Mouse (Mus musculus): Measurements from ENCODE around the gene U2af1l4.

The U2af1l4 gene

DNA sequence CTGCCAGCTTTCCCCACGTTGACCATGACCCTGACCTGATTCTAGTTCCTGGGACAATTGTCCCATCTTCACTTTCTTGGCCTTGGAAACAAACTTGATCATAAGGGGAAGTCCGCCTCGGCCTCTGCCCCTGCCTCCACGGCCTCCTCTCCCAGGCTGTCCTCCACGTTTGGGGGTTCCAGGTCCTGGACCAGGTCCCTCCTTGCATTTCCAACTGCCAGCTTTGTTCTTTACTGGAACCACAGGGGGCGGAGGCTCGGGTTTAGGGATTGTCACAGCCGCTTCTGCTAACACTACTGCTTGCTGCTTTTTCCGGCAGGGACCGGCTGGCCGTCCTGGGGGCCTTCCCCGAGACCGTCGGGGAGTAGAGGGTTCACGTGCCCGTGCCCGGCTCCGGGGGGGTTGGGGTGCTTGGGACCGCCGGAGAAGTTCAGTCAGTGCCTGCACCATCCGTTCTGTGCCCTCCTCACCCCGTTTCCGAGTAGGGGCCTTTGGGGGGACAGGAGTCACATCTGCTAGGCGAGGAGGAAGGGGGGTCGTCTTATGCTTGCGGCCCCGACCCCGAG, 23.4 kb downstream of the U2af1l4 start:
- in situ Hi-C loops (cut with MboI, MseI), result no loop called here

DNA sequence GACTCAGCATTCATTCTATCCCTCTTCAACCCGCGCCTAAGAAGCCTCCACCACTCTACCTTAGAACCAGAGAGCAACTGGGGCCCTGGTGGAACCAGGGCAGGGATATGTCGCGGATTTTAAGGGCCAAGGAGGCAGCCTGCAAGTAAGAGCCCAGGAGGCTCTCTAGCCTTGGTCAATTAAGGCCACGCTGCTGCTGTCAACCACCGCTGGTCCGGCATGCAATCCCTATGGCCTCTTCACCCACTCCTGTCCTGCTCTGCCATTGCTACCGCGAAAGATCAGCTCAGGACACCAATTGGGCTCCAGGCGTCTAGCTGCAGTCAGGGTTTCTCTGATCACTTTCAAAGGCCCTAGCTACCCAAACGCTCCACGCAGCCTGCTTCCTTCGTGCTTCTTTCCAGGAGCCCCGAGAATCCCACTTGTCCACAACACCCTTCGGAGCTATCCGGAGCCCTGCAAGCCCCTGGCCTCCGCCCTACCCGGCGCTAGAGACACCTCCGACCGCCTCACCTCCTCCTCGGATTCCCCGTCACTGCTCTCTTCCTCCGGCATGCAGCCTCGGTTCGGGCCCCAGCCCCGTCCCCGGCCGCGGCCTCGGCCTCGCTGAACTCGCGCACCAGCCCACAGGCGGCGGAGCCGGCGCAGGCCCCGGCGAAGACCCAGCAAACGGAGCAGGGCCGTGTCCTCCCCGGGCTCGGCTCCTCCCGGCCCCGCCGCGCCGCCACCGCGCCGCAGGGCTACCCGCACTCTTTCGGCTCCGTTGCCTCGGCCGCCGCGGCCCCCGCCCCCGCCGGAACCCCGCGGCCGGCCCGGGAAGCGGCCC, 25.0 kb downstream of the U2af1l4 start:
- in situ Hi-C loops (cut with MboI, MseI), result no loop called here

DNA sequence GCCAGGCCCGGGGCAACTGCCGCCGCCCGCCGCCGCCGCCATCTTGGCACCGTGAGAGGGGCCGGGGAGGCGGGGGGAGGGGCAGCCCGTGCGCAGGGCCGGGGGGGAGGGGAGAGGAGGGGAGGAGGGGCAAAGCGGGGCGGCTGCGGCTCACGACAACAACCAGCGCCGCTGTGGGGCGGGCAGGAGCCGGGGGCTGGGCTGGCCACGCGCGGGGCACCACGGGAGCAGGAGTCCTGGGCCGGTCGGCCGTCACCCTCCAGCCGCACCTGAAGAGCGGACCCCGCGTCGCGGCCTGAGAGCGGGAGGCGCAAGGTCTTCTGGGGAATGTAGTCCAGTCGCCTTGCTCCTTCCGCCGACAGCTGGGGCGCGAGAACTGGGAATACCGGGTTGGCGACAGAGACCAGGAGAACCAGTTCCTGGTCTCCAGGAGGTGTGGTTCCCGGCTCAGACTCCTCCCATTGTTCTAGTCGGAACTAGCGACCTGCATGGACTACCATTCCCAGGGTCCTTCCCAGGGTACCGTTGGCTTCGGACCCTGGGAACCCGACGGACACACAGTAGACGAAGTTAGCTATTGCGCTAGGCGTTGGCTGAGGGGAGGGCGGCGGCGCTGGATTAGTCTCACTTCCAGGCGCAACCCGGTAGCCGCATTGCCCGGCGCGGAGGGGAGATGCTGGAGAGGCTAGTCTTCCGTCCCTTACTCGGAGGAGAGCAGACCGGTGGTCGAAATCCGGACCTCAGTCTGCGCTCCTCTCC, 25.8 kb downstream of the U2af1l4 start, which contains the start of gene Kmt2b:
TSS of gene Kmt2b (minus strand) at position 51 of the 759 bp plus-strand sequence.
- in situ Hi-C loops (cut with MboI, MseI), result no loop called here

DNA sequence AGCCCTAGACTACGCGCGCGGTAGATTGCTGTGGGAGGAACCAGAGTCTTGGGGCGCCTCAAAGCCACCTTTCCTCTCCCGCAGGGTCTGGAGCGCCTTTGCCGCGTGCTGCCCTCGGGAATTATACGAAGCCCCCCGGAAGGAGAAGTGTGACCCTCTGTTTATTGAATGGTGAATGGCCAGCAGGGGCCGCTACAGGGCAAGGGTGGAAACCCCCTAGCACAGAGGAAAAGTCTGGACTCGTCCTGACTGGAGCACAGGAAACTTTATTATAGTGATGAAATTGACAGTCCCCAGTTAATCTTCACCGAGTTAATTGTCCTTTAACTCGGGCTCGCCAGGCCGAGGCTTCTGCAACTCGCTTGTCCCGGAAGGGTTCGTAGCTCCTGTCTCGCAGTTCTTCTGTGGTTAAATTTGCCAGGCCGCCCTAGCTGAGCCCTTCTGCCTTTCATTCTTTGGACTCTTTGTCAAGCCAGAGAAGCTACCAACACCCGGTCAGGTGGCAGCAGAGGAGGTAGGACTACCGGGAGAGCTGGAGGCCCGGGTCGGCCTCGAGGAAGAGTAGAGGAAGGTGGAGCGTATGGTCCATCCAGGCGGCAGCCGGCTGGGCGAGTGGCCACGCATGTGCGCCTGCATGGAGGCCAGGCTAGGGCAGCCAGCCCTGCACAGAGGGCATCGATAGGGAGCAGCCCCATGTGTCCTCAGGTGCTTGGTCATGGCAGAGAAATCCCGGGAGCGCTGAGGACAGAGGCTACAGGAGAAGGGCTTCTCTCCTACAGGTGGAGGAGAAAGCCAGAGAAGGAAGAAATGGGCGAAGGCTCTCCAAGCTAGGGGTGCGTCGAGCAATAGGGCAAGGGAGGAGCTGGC, 26.6 kb downstream of the U2af1l4 start:
- in situ Hi-C loops (cut with MboI, MseI), result no loop called here

DNA sequence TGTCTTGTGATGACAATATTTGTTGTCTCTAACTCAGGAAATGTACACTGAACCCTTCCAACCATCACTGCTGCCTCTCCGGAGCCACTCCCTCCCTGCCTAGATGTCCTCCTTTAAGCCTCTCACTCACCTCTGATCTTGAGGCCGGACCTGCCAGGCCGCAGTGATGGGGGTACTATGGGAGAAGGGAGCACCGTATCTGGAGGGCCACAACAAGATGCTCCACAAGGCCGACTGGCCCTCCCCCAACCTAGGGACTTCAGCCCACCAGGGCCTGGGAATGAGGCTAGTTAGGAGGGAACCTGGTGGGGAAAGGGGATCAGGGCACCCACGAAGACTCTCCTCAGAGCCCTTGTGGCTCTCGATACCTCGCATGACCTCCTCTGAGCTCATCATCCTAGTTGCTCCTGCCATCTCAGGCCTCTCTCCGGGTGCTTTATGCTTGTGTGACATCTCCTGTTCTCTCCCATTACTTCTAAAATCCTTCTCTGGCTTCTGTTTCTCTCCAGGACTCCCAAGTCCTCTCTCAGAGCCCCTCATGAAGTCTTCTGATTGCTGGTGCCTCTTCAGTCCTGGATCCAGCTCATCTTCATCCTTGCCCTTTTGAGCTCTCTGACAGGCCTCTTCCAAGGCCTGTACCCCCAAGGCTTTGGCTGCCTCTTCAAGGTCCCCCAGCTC, 28.0 kb downstream of the U2af1l4 start:
- in situ Hi-C loops (cut with MboI, MseI), result no loop called here

DNA sequence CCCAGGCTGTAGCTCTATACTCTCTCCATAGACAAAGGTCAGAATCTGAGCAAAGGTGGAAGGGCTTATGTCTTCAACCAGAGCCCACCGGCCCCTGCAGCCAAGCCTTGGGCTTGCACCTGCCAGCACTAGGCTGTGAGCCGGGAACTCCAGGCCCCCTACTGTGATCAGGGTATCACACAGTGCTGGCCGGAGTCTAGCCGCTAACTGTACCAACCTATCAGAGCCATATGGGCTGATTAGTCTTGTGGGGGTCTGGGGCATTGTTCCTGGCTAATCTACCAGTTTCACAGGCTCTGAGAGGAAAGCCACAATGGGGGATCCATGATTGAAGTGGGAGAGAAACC, 28.5 kb downstream of the U2af1l4 start:
- in situ Hi-C loops (cut with MboI, MseI), result no loop called here

DNA sequence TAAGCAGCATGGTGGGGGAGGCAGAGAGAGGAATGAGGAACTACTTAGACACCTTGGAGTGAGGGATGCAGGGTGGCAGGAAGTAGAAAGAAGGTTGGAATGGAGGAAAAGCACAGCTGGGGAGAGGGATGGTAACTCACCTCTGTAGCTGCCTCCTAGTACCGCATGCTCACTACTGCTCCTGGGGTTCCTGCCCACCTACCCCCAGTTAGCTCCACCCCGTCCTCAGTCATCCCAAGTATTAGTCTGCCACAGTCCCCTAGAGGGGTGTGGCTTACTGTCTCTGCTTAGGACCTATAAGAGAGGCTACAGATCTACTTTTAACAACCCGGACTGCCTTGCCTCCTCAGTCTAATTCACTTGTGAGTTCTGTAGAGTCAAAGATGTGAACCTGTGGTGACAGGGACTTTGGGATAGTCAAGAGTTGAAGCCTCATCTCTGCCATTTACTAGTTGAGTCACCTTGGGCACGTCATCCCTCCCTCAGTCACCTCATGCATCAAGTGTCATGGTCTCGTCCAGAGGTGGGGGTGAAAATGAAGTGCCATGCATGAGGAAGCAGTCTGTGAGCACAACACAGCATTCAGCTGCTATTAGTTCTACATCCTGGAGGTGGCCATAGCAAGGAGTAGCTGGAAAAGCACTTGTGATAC, 29.8 kb downstream of the U2af1l4 start:
- in situ Hi-C loops (cut with MboI, MseI), result no loop called here

DNA sequence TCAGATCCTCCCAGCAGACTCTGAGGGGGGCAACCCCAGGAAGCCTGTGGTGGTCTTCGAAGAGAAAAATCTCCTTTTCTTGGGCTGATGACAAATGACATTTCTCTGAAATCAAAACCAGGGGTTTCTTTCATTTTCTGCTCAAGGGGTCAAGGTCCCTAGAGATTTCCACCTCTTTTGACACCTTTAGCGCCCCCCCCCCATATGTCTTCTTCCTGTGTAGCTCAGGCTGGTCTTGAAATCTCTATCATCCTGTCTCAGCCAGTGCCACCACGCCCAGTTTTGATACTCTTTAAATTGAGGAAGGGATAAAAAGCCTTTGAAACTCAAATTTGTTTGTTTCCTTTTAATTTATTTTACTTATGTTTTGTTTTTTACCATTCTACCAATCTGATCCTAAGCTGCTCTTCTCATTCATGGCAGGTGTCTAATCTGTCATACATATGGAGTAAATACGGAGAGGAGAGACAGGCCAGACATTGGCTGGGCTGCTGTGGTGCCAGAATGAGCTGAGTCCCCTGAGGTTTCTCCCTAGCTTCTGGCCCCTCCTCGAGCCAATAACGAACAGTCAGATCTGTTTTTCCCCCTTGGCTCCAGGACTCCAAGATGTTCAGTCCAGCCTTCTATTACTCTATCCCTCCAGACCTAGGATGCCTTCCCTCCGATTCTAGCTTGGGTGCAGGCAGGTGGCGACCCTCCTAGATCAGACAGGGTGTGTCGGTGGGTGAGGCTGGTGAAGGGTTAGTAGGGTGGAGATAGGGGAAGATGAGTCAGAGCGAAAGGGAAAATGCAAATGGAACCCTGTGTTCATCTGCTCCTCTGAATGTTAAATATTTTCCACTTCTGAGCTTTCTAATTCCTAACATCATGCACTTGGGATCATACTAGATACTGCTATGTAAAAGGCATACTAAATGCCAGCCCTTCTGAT, 30.7 kb downstream of the U2af1l4 start:
- in situ Hi-C loops (cut with MboI, MseI), result no loop called here

DNA sequence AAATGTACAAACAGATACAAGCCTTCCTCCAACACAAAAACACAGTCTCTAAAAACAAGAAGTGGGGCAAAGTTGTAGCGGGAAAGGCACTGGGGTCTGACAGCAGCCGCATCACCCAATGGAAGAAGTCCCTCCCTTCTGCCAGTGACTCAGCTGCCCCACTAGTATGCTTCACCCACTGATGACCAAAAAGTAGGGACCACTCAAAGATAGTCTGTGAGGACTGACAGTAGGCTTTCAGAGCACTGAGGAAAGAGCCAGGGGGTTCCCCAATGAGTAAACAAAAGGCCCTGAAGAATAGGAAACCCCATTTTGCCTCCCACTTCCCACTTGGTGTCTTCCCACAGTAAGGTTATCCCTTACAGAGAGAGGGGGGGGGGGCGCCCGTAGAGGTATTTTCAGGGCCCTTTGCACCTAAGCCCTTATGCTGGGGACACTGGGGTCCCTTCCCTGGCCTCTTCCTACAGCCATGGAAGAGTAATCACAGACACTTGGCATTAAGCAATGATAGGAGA, 31.5 kb downstream of the U2af1l4 start:
- in situ Hi-C loops (cut with MboI, MseI), result no loop called here

DNA sequence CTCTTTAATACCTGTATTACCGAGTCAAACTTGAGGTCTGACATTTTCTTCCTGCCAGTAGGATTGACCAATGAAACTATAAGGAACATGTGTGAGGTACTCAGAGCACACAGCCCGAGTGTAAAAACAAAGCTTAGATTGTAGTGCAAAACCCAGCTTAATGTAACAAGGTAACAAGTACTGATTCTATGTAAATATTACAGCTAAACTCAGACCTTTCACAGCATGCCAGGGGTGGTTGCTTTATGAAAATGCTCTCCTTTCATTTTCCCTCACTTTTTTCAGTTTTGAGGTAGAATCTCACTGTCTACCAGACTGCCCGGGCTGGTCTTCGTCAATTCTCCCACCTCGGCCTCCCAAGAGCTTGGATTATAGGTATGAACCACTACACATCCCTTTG, 33.0 kb downstream of the U2af1l4 start:
- in situ Hi-C loops (cut with MboI, MseI), result no loop called here

DNA sequence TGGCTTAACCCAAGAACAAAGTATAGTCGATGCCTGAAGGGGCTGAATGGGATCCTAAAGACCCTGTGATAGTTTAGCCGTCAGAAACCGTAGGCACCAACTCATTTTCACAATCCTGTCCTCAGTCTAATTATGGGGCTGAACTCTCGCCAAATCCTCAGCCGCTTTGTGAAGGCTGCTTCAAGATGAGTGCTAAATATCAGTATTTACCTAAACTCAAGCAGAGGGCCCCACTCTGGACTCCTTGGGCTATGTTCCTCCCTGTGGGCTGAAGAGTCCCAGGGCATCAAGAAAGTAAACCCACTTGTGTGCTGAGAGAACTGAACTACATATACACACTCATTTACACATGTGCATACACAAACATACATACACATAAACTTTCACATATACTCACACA, 33.7 kb downstream of the U2af1l4 start:
- in situ Hi-C loops (cut with MboI, MseI), result no loop called here

DNA sequence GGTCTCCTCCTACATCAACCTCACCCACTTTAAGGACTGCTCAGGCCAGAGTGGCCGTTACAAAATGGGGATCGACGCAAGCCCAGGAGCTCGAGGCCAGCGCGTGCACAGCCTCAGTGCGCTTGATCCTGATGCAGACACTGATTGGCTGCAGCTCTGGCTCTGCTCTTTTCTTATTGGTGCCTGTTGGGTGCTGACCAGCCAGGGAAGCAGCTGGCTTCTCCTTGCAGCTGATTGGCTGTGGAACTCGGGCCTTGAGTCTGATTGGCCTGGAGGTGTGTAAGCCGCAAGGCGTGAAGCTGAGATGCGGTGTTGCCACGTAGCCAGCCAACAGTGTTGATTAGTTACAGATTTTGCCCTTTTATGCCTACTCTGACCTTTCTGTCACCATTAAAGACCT, 35.7 kb downstream of the U2af1l4 start, which contains the start of gene Zbtb32:
TSS of gene Zbtb32 (minus strand) at position 124 of the 400 bp plus-strand sequence.
- in situ Hi-C loops (cut with MboI, MseI), result no loop called here

DNA sequence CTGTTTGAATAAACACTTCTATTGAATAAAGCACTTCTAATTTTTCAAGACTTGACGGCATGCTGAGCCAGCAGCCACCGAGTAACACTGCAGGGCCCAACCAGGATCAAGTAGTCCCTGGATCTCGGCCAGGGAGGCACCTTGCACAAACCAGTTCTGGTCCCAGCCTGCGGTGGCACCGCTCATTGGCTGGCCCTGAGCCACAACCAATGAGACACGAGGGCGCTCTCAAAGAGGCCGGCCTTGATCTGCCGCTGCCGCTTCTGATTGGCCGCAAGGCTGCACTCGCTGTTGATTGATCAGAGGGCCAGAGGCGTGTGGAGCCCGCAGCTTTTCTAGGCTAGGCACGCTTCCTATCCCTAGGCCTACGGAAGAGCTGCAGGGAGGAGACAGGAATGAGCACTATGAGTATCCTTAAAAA, 36.8 kb downstream of the U2af1l4 start:
- in situ Hi-C loops (cut with MboI, MseI), result no loop called here

DNA sequence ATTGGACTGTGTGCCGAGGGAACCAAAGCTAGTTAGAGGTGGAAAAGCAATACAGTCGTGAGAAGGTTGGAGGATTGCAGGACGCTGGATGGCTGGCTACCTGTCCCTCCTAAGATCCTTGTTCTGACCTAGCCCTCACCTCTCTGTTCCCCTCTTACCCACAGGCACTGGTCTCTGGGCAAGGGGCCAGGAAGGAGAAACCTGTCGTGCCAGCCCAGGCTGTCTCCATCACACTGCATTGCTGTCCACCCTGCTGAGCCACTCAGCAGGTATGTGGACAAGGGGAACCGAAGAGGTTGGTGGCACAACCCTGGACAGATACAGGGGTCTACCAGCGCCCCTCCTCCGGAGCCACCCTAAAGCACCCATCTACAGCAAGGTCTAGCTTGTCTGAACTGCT, 37.5 kb downstream of the U2af1l4 start:
- in situ Hi-C loops (cut with MboI, MseI), result no loop called here

DNA sequence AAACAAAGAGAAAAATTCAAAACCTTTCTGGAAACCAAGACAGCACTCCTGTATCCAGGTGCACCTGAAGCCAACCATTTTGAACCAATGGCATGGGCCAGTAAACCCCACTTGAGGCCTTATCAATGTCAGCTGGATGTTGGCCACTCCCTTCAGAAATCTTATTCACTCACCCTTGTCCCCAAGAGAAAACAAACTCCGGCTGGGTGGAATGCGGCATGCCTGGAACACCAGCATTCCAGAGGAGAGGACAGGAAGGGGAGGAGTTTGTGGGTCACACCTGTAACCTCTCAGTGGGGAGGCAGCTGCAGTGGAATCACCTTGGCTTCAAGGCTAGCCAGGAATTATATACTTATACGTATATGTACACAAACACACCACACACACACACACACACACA, 39.5 kb downstream of the U2af1l4 start:
- in situ Hi-C loops (cut with MboI, MseI), result no loop called here

DNA sequence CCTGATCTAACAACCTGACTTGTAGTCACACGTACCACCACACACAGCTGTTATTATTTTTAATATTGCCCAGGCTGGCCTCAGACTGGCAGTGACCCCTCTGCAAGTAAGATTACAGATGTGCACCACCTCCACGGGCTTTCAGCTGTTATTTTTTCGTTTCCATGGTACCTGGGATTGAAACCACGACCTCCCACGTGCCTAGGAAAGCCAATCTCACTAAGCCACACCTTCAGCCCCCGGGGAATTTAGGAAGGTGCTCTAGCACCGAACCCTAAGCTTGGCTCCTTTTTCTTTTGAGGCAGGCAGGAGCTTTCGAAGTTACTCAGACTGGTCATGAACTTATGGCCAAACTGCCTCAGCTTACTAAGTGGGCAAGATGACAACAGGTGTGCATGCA, 41.3 kb downstream of the U2af1l4 start:
- in situ Hi-C loops (cut with MboI, MseI), result no loop called here

DNA sequence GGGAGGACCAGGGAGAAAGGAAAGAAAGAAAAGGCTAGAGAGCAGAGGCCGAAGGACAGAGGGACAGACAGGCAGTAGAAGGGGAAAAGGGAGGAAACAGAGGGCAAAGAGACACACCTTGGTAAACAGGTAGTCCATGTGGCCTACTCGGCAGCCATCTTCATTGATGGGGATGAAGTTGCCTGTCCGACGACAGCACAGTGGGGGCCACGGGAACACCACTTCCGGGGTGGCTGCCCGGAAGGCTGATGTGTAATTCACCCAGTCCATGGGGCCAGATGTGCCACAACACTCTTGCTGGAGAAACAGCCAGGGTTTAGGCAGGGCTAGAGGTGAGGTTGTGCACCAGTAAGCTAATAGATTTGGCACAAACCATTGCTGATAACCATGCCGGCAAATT, 41.8 kb downstream of the U2af1l4 start:
- in situ Hi-C loops (cut with MboI, MseI), result no loop called here

DNA sequence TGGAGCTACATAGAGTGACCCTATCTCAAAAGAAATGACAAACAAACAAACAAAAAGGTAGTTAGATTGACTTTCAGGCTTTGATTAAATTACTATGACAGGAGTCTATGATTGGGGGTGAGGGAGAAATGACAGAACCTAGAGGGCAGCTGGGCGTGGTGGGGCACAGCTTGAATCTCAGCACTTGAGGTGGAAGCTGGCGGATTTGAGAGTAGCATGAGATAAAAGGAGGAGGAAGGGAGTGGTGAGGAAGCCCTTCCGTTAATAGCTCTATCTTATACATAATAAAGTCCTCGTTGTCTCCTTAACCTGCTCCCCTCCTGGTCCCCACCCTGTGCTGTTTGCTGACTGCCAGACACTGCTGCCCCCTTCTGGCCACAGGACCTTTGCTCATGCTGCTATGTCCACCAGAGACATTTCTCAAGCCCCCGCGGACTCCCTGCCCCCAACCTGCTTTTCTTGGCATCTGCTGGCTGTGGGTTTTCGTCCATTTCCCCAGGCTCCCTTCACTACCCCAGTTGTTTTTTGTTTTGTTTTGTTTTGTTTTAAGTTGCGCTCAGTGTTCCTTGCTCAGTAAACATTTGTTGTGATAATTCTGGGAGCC, 44.7 kb downstream of the U2af1l4 start:
- in situ Hi-C loops (cut with MboI, MseI), result no loop called here

DNA sequence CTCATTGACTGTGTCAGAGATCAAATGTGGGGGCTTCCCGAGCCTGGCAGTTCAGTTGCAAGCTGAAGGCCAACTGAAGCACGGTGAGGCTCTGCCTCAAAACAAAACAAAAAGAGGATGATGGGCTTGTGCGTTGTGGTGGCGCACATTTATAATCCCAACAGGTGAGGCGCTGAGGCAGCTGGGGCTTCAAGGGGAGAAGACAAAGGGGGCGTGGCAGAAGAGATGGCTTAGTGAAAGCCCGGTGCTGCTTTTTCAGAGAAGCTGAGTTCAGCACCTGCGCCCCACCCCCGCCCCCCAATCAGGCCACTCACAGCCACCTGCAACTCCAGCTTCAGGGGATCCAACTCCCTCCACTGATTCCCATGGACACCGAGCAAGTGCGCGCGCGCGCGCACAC, 45.4 kb downstream of the U2af1l4 start:
- in situ Hi-C loops (cut with MboI, MseI), result no loop called here
